Comparison of ENCODE assay signal across 12 mouse cellular contexts in genomic region chr3:121371527-121372220, GRCm38 (mm10). TPM values are rescaled to one million over a fixed set of nuclear protein-coding genes. Genes with fewer than 3 reads are reported as not detected.
DNase-seq lines count a peak whose midpoint lies in the region; TF ChIP-seq lines count a peak whose summit lies in the region.
"Had no signal": no experiment of that assay in that cellular context is flagged by ENCODE, and none has a peak within 500 bp of the region (broad histone marks: within the 10 kb centered on the region; RNA-seq: fewer than 3 reads in every experiment).

No protein-coding gene starts in this region.

- no peaks in the 10 kb centered on the region for H3K9me3 ChIP-seq in heart, embryonic 10.5 days
- H3K9me3 ChIP-seq: embryonic facial prominence, embryonic 12.5 days; hindbrain, embryonic 15.5 days; liver, embryonic 13.5 days had no signal

- 57% methylated on average over 8 of the region's 8 CpGs for WGBS in heart, embryonic 10.5 days

- no peaks in the 10 kb centered on the region for H3K36me3 ChIP-seq in heart, embryonic 10.5 days
- H3K36me3 ChIP-seq in myocyte (ENCODE audit: control insufficient read depth, insufficient read depth): no peaks in the 10 kb centered on the region
- H3K36me3 ChIP-seq: embryonic facial prominence, embryonic 12.5 days; hindbrain, embryonic 15.5 days; liver, embryonic 13.5 days had no signal

- no peak overlapping the region for H3K4me3 ChIP-seq in heart, embryonic 10.5 days
- no peak overlapping the region for H3K4me3 ChIP-seq in myocyte
- H3K4me3 ChIP-seq: embryonic facial prominence, embryonic 12.5 days; hindbrain, embryonic 15.5 days; liver, embryonic 13.5 days had no signal

- H3K27me3 ChIP-seq in heart, embryonic 10.5 days (ENCODE audit: insufficient read depth, poor library complexity, severe bottlenecking): no peaks in the 10 kb centered on the region
- H3K27me3 ChIP-seq in myocyte (ENCODE audit: control insufficient read depth, insufficient read depth, insufficient read length): no peaks in the 10 kb centered on the region
- H3K27me3 ChIP-seq: embryonic facial prominence, embryonic 12.5 days; hindbrain, embryonic 15.5 days; liver, embryonic 13.5 days had no signal

- DNase-seq in heart, embryonic 10.5 days (ENCODE audit: low spot score): no peak
- DNase-seq in heart, postnatal 36 days: no peak
- peak; percentile 69 for DNase-seq in adrenal gland, adult 8-10 months
- DNase-seq in fat pad, adult 2 months (ENCODE audit: extremely low read depth, low read depth, low spot score): peak; percentile 25
- DNase-seq in thymus, postnatal 4 days: no peak
- no peak for DNase-seq in left cerebral cortex, postnatal 14 days (ENCODE audit: low spot score in 2 of 2)
- DNase-seq: cerebellum, adult 18-20 months; liver, embryonic 13.5 days; lung, postnatal 4 days had no signal

- no peak for TF ChIP-seq POLR2A in myocyte (IDR thresholded peaks at IDR 0.05; ENCODE audit: insufficient read length, low read depth)

- H3ac ChIP-seq in myocyte (ENCODE audit: control insufficient read depth, insufficient read length): no peak overlapping the region

- no peaks in the 10 kb centered on the region for H3K79me2 ChIP-seq in myocyte (ENCODE audit: control insufficient read depth, insufficient read depth)

- H3K27ac ChIP-seq in heart, embryonic 10.5 days: peak overlapping the region; percentile 69; the same call in 1 of the 2 replicates
- H3K27ac ChIP-seq: hindbrain, embryonic 15.5 days; liver, embryonic 13.5 days had no signal

- H3K4me1 ChIP-seq in heart, embryonic 10.5 days: peaks cover 27% of the 10 kb centered on the region
- H3K4me1 ChIP-seq: hindbrain, embryonic 15.5 days had no signal

- peak overlapping the region; percentile 44 for H3K4me2 ChIP-seq in myocyte (ENCODE audit: low read depth)
- H3K4me2 ChIP-seq: embryonic facial prominence, embryonic 12.5 days; hindbrain, embryonic 15.5 days; liver, embryonic 13.5 days had no signal

- intact Hi-C loops in heart, postnatal 36 days (cut with DNase I): no loop called here
- intact Hi-C loops in left cerebral cortex, postnatal 14 days (cut with DNase I): no loop called here

TF ChIP-seq in myocyte, 11 proteins besides CTCF, POLR2A, EP300 and RAD21:
- no peak for TF ChIP-seq SRF (IDR thresholded peaks at IDR 0.05; ENCODE audit: control insufficient read depth, insufficient read length, low read depth)
- TF ChIP-seq CEBPB (IDR thresholded peaks at IDR 0.05; ENCODE audit: insufficient read depth, poor library complexity, severe bottlenecking): no peak
- no peak for TF ChIP-seq USF1 (IDR thresholded peaks at IDR 0.05; ENCODE audit: low read depth)
- TF ChIP-seq REST (IDR thresholded peaks at IDR 0.05; ENCODE audit: insufficient read depth, insufficient read length): no peak
- TF ChIP-seq MAX (IDR thresholded peaks at IDR 0.05; ENCODE audit: low read depth): no peak
- TF ChIP-seq TCF3 (IDR thresholded peaks at IDR 0.05; ENCODE audit: insufficient read length, low read depth): no peak
- no peak for TF ChIP-seq E2F4 (IDR thresholded peaks at IDR 0.05; ENCODE audit: insufficient read depth)
- no peak for TF ChIP-seq POLR2AphosphoS2 (IDR thresholded peaks at IDR 0.05; ENCODE audit: insufficient read length, low read depth)
- TF ChIP-seq MYOD1 (IDR thresholded peaks at IDR 0.05; ENCODE audit: control insufficient read depth in 1 of 3, insufficient read length in 2 of 3, low read depth in 2 of 3): no peak
- TF ChIP-seq TCF12 (IDR thresholded peaks at IDR 0.05; ENCODE audit: insufficient read depth, poor library complexity, severe bottlenecking): no peak
- no peak for TF ChIP-seq MYOG (IDR thresholded peaks at IDR 0.05; ENCODE audit: control insufficient read depth in 1 of 3, insufficient read depth in 1 of 3, insufficient read length in 2 of 3, low read depth in 2 of 3)

RNA-seq across cellular contexts. Expression of gene Cnn3, which starts 54.6 kb away (rescaled TPM):
- 493 and 655 TPM in 2 replicates for polyA plus RNA-seq in heart, embryonic 10.5 days (2016; fragmentation: Nextera tagmentation; extraction: Ambion mirVana)
- total RNA-seq in heart, postnatal 36 days (2021): 10 to 100 TPM; 42.1 to 43.8 TPM
- total RNA-seq in adrenal gland, adult 8-10 months (2022): 100 to 1,000 TPM; 268 to 287 (median 284) TPM
- 589 TPM for polyA plus RNA-seq in myocyte (2012; fragmentation: generic; extraction: Trizol)
- 10 to 100 TPM; 65.0 to 67.9 TPM for total RNA-seq in left cerebral cortex, postnatal 14 days (2021)

Comparison
In these comparisons a context has a peak if more than half of its experiments do, and no peak if none do; other contexts are left out.
1. DNase-seq: peak in adrenal gland, adult 8-10 months (single experiment) and fat pad, adult 2 months (single experiment); none in heart, embryonic 10.5 days (single experiment), heart, postnatal 36 days (0 of 2), thymus, postnatal 4 days (single experiment) and left cerebral cortex, postnatal 14 days (0 of 2).